Mouse (Mus musculus) limb, embryonic 14.5 days (tissue): ENCODE measurements around the gene Lrmda. TPM values are rescaled to one million over a fixed set of nuclear protein-coding genes. Genes with fewer than 3 reads are reported as not detected.

Experiments used
- ATAC-seq: fragments of 200-750 bp; cut with Nextera tagmentation; 2 replicates; pipeline ENCODE4 v1.8.0; 2017; ENCODE audit warnings: low read depth, moderate number of reproducible peaks, moderate TSS enrichment; ENCODE audit not compliant: low FRiP score
- DNase-seq: peaks from one replicate; pipeline ENCODE4 v3.0.0-alpha.2; 2015; ENCODE audit warnings: low spot score
- H3K27ac ChIP-seq: fragments of 300-500 bp; sonication (generic); replicated peaks from 2 replicates; pipeline ENCODE4 v1.5.1; 2014; ENCODE audit warnings: low read depth, mild to moderate bottlenecking, low read length, moderate library complexity, mixed read lengths
- H3K27me3 ChIP-seq: fragments of 300-500 bp; sonication (generic); 2 replicates; pipeline ENCODE4 v1.6.1; 2014; ENCODE audit warnings: low read length, mixed read lengths; ENCODE audit not compliant: control insufficient read depth, insufficient read depth
- H3K36me3 ChIP-seq: fragments of 300-500 bp; sonication (generic); 2 replicates; pipeline ENCODE4 v1.6.1; 2014; ENCODE audit warnings: mild to moderate bottlenecking, low read length, moderate library complexity, mixed read lengths; ENCODE audit not compliant: control insufficient read depth, insufficient read depth
- H3K4me1 ChIP-seq: fragments of 300-500 bp; sonication (generic); 2 replicates; pipeline ENCODE4 v1.6.1; 2014; ENCODE audit warnings: antibody characterized with exemption, low read length, mixed read lengths; ENCODE audit not compliant: control insufficient read depth, insufficient read depth
- H3K4me2 ChIP-seq: fragments of 300-500 bp; sonication (generic); replicated peaks from 2 replicates; pipeline ENCODE4 v1.6.1; 2014; ENCODE audit warnings: low read depth, mild to moderate bottlenecking, low read length, moderate library complexity; ENCODE audit not compliant: severe bottlenecking
- H3K4me3 ChIP-seq: fragments of 300-500 bp; sonication (generic); replicated peaks from 2 replicates; pipeline ENCODE4 v1.5.1; 2014; ENCODE audit warnings: low read length
- H3K9ac ChIP-seq: fragments of 300-500 bp; sonication (generic); 2 replicates; pipeline ENCODE4 v1.6.1; 2014; ENCODE audit warnings: mild to moderate bottlenecking, low read depth, low read length, moderate library complexity; ENCODE audit not compliant: severe bottlenecking
- H3K9me3 ChIP-seq: fragments of 300-500 bp; sonication (generic); 2 replicates; pipeline ENCODE4 v1.6.1; 2016; ENCODE audit warnings: low read length; ENCODE audit not compliant: control insufficient read depth
- POLR2A ChIP-seq: fragments of 200-500 bp; IDR thresholded peaks from 2 replicates; pipeline ENCODE4 v1.8.0; 2012; ENCODE audit warnings: inconsistent platforms, mild to moderate bottlenecking, moderate library complexity, borderline replicate concordance; ENCODE audit not compliant: insufficient read depth, insufficient read length; ENCODE audit errors: extremely low read depth
- WGBS: fragments of 180-500 bp; shearing (Covaris S2); extraction: QIAGEN DNeasy Blood & Tissue Kit; methylation state at CpG from one replicate; pipeline ENCODE4 v1.1.7; 2014; 5-methylcytosine and 5-hydroxymethylcytosine counted together
- polyA plus RNA-seq, 2 experiments: library from polyadenylated mRNA; depleted of rRNA in 1 of 2; stranded (reverse) in 1 of 2; unstranded in 1 of 2; fragments of >200 nt; fragmentation: Nextera tagmentation in 1 of 2; extraction: Ambion mirVana in 1 of 2; gene quantifications; 2 replicates each; pipeline versions ENCODE4 v1.2.1 to v1.2.3; 2012 to 2014

Lrmda gene
- polyA plus RNA-seq, 2 experiments: 0.08 to 0.72 TPM

- Histone ChIP-seq H3K4me3 (no peak overlapping the region), H3K9ac (no peak overlapping the region), H3K27me3 (no peaks in the 10 kb centered on the region), H3K9me3 (no peaks in the 10 kb centered on the region), H3K27ac (no peak overlapping the region), H3K4me1 (peaks cover 5% of the 10 kb centered on the region; the same call in 1 of the 2 replicates), H3K36me3 (no peaks in the 10 kb centered on the region), H3K4me2 (no peak overlapping the region)
- no peak for ATAC-seq
- no peak for TF ChIP-seq POLR2A
- DNase-seq: no peak
- WGBS: 53% methylated on average over 5 of the region's 5 CpGs
Observed at GRCm38 (mm10) chr14:22260033-22260419, 240.5 kb downstream of the Lrmda start.

- Histone ChIP-seq H3K4me1 (no peaks in the 10 kb centered on the region), H3K27ac (no peak overlapping the region), H3K4me2 (no peak overlapping the region), H3K27me3 (no peaks in the 10 kb centered on the region), H3K36me3 (no peaks in the 10 kb centered on the region), H3K9ac (no peak overlapping the region), H3K9me3 (no peaks in the 10 kb centered on the region), H3K4me3 (no peak overlapping the region)
- no peak for TF ChIP-seq POLR2A
- WGBS: 85% methylated on average over 4 of the region's 4 CpGs
- no peak for DNase-seq
- ATAC-seq: no peak
Observed at GRCm38 (mm10) chr14:22265229-22265905, 245.9 kb downstream of the Lrmda start.

GRCm38 (mm10) chr14:22269812-22270211, 250.3 kb downstream of the Lrmda start:
- Histone ChIP-seq H3K4me2 (no peak overlapping the region), H3K4me1 (peaks cover 3% of the 10 kb centered on the region; the same call in 1 of the 2 replicates), H3K9ac (no peak overlapping the region), H3K4me3 (no peak overlapping the region), H3K9me3 (no peaks in the 10 kb centered on the region), H3K36me3 (no peaks in the 10 kb centered on the region), H3K27ac (no peak overlapping the region), H3K27me3 (no peaks in the 10 kb centered on the region)
- DNase-seq (no peak), ATAC-seq (no peak)
- WGBS: 86% methylated on average over 9 of the region's 9 CpGs
- TF ChIP-seq POLR2A: no peak

- no peak for TF ChIP-seq POLR2A
- ATAC-seq: no peak
- 93% methylated on average over 5 of the region's 5 CpGs for WGBS
- H3K9ac ChIP-seq: no peak overlapping the region
- no peak overlapping the region for H3K27ac ChIP-seq
- no peaks in the 10 kb centered on the region for H3K27me3 ChIP-seq
- no peaks in the 10 kb centered on the region for H3K36me3 ChIP-seq
- no peak for DNase-seq
- H3K4me2 ChIP-seq: no peak overlapping the region
- H3K4me1 ChIP-seq: peaks cover 9% of the 10 kb centered on the region
- H3K9me3 ChIP-seq: no peaks in the 10 kb centered on the region
- no peak overlapping the region for H3K4me3 ChIP-seq
Observed at GRCm38 (mm10) chr14:22278053-22278452, 258.5 kb downstream of the Lrmda start.

GRCm38 (mm10) chr14:22279591-22279990, 260.1 kb downstream of the Lrmda start:
- WGBS: 87% methylated on average over 4 of the region's 4 CpGs
- no peaks in the 10 kb centered on the region for H3K27me3 ChIP-seq
- no peaks in the 10 kb centered on the region for H3K36me3 ChIP-seq
- DNase-seq (no peak), ATAC-seq (no peak)
- peaks cover 12% of the 10 kb centered on the region for H3K4me1 ChIP-seq
- no peak for TF ChIP-seq POLR2A
- H3K4me3 ChIP-seq: no peak overlapping the region
- H3K27ac ChIP-seq: no peak overlapping the region
- no peak overlapping the region for H3K9ac ChIP-seq
- H3K9me3 ChIP-seq: no peaks in the 10 kb centered on the region
- no peak overlapping the region for H3K4me2 ChIP-seq

- H3K9me3 ChIP-seq: no peaks in the 10 kb centered on the region
- ATAC-seq (no peak), DNase-seq (no peak)
- no peak overlapping the region for H3K27ac ChIP-seq
- H3K9ac ChIP-seq: no peak overlapping the region
- TF ChIP-seq POLR2A: no peak
- WGBS: 30% methylated on average over 7 of the region's 7 CpGs
- no peak overlapping the region for H3K4me2 ChIP-seq
- H3K36me3 ChIP-seq: no peaks in the 10 kb centered on the region
- H3K4me1 ChIP-seq: peaks cover 12% of the 10 kb centered on the region
- H3K27me3 ChIP-seq: no peaks in the 10 kb centered on the region
- no peak overlapping the region for H3K4me3 ChIP-seq
Observed at GRCm38 (mm10) chr14:22281630-22282029, 262.1 kb downstream of the Lrmda start.
